Mouse (Mus musculus): ENCODE data around the gene Pappa.

DNA sequence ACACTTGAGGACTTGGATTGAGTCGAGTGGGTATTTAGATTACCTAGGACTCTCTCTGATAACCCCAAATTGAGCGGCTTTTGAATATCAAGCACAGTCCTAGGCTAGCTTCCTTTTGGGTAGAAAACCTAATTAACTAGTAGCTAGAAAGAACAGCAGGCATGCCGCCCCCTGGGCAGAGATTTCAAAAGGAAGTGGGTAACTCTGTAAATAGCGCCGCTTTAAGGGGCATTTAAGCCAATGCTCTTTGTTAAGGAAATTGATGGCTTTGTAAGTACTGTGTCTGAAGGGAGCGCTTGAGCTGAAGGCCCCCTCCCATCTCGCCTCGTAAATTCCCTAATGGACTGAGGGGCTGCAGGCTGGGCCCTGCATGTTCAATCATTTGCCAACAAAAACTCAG is 128.2 kb downstream of the Pappa start:
- TF ChIP-seq ETS1 (conservative IDR thresholded peaks at IDR 0.05; ENCODE audit: low read depth, low read length) = no peak
- TF ChIP-seq MAFK (IDR thresholded peaks at IDR 0.05; ENCODE audit: insufficient replicate concordance, low read length) = no peak
- TF ChIP-seq HCFC1 (IDR thresholded peaks at IDR 0.05; ENCODE audit: low read depth, low read length) = no peak
- no peak for TF ChIP-seq KAT2A (IDR thresholded peaks at IDR 0.05; ENCODE audit: insufficient replicate concordance, low read length)
- no peak for TF ChIP-seq USF1 (IDR thresholded peaks at IDR 0.05; ENCODE audit: low read depth, low read length)
- no peak for TF ChIP-seq CTCF (conservative IDR thresholded peaks at IDR 0.05 in 1 of 2, IDR thresholded peaks at IDR 0.05 in 1 of 2; ENCODE audit: low read depth in 2 of 2, low read length in 2 of 2)
- TF ChIP-seq EP300 (IDR thresholded peaks at IDR 0.05; ENCODE audit: low read length) = no peak
- TF ChIP-seq CHD1 (IDR thresholded peaks at IDR 0.05; ENCODE audit: low read depth, low read length) = no peak
- TF ChIP-seq MAZ (IDR thresholded peaks at IDR 0.05; ENCODE audit: low read depth, low read length) = no peak
- no peak for TF ChIP-seq ZMIZ1 (IDR thresholded peaks at IDR 0.05; ENCODE audit: low read depth, low read length)
- TF ChIP-seq MEF2A (IDR thresholded peaks at IDR 0.05; ENCODE audit: borderline replicate concordance, low read depth, low read length) = no peak
- TF ChIP-seq POLR2A (IDR thresholded peaks at IDR 0.05; ENCODE audit: low read depth, low read length) = no peak
